Mouse (Mus musculus) spleen, postnatal 36 days (tissue): ENCODE results near the gene Vmp1.
A peak's percentile ranks its signal among the peaks of the same experiment; 100 is the strongest.

ENCODE experiments used
- DNase-seq, 2 experiments: peaks; one replicate each; pipeline ENCODE4 v3.0.0; 2022; ENCODE audit warnings: low spot score in 2 of 2, mixed read lengths in 1 of 2

Gene Vmp1

GRCm38 (mm10) chr11:86570261-86570746 is 113.3 kb downstream of the Vmp1 start:
- DNase-seq, result no peak

- peak in 1 of 2 experiments; percentile 43 for DNase-seq
Observed at GRCm38 (mm10) chr11:86568425-86568824, 115.2 kb downstream of the Vmp1 start.

GRCm38 (mm10) chr11:86558258-86558657 is 125.4 kb downstream of the Vmp1 start:
- DNase-seq, result no peak

GRCm38 (mm10) chr11:86553525-86553924 is 130.1 kb downstream of the Vmp1 start:
- DNase-seq, result no peak

- DNase-seq, result peak in 1 of 2 experiments; percentile 33
Observed at GRCm38 (mm10) chr11:86547412-86547811, 136.2 kb downstream of the Vmp1 start.

GRCm38 (mm10) chr11:86545556-86545955 is 138.1 kb downstream of the Vmp1 start:
- DNase-seq, result no peak

GRCm38 (mm10) chr11:86544639-86545299 is 138.9 kb downstream of the Vmp1 start, which contains the start of the genes Rps6kb1 and Tubd1:
Gene Rps6kb1 (minus strand): TSS chr11:86544805.
Gene Tubd1 (plus strand): TSS chr11:86544991.
- peak; percentile 100 for DNase-seq

GRCm38 (mm10) chr11:86543960-86544638 is 139.5 kb downstream of the Vmp1 start:
- peak in 1 of 2 experiments; percentile 37 for DNase-seq

GRCm38 (mm10) chr11:86542851-86543250 is 140.8 kb downstream of the Vmp1 start:
- DNase-seq, result no peak

GRCm38 (mm10) chr11:86540476-86540845 is 143.2 kb downstream of the Vmp1 start:
- DNase-seq, result no peak

- no peak for DNase-seq
Observed at GRCm38 (mm10) chr11:86539716-86540475, 143.7 kb downstream of the Vmp1 start.

GRCm38 (mm10) chr11:86538786-86539185 is 144.8 kb downstream of the Vmp1 start:
- DNase-seq, result no peak

GRCm38 (mm10) chr11:86534201-86534910 is 149.3 kb downstream of the Vmp1 start:
- no peak for DNase-seq
